Mouse (Mus musculus): Measurements from ENCODE around the gene Fam198a.

GRCm38 (mm10) chr9:121916102-121916501 lies 34.7 kb upstream of the Fam198a start, which contains the start of gene Cyp8b1:
- TF ChIP-seq CTCF (IDR thresholded peaks at IDR 0.05; ENCODE audit: borderline replicate concordance, extremely low read depth, insufficient read depth, insufficient read length) (no peak), POLR2A (IDR thresholded peaks at IDR 0.05; ENCODE audit: borderline replicate concordance, extremely low read depth, insufficient read depth, insufficient read length, poor library complexity, severe bottlenecking) (no peak)

Data from brain, embryonic 14.5 days (tissue).